Comparison of ENCODE assay signal across 8 mouse cellular contexts in the genomic region with DNA sequence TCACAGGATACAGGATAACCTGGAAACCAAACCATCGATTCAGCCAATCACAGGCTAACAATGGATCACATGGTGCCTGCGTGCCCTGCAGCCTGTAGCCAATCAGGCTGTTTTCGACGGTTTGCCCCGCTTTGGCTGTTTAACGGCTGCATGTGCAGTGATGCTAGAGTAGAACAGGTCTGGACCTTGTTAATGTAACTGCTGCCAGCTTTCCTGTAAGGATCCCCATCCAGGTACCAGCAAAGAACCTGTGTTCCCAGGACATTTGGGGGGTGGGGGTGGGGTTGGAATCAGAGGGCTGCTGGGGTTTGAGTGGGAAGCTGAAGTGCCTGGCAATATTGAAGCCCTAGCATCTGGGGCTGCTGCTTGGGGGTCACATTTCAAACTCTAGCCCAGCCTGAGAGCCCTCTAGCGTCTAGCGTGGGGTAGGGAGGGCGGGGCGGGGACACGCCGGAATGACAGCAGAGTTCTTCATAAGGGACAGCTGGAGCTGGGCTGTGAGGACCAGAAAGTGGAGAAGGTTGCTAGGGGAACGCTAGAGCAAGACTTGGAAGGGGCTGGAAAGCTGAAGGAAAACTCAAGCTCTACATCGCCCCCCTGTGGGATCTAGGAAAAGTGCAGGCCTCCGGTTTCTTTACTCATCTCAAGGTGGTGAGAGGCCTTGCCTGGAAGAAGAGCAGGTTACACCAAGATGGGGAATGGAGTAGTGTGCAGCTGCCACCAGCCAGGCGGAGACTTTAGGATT. TPM values are rescaled to one million over a fixed set of nuclear protein-coding genes. Genes with fewer than 3 reads are reported as not detected.
DNase-seq lines count a peak whose midpoint lies in the region; ATAC-seq lines count a peak whose summit lies in the region.

No protein-coding gene starts in this region.

- no peak overlapping the region for H3K9ac ChIP-seq in forebrain, embryonic 16.5 days (replicated peaks; ENCODE audit: low read depth, low read length)
- no peak overlapping the region for H3K9ac ChIP-seq in intestine, embryonic 14.5 days (ENCODE audit: low read length)
- H3K9ac ChIP-seq in midbrain, embryonic 14.5 days (replicated peaks; ENCODE audit: low read length), result no peak overlapping the region

- peak; percentile 52; the same call in 1 of the 2 replicates for ATAC-seq in forebrain, embryonic 16.5 days
- no peak for ATAC-seq in intestine, embryonic 14.5 days (replicated peaks; ENCODE audit: low FRiP score, low TSS enrichment, low read depth)
- no peak for ATAC-seq in midbrain, embryonic 14.5 days (ENCODE audit: low FRiP score, low TSS enrichment)

- no peaks in the 10 kb centered on the region for H3K36me3 ChIP-seq in forebrain, embryonic 16.5 days (ENCODE audit: control insufficient read depth, insufficient read depth)
- no peaks in the 10 kb centered on the region for H3K36me3 ChIP-seq in intestine, embryonic 14.5 days (ENCODE audit: control insufficient read depth, insufficient read depth, low read length)
- no peaks in the 10 kb centered on the region for H3K36me3 ChIP-seq in midbrain, embryonic 14.5 days (ENCODE audit: control insufficient read depth, insufficient read depth, low read length)

- DNase-seq in heart, adult 11 months, result peak; percentile 76
- no peak for DNase-seq in heart, postnatal 25 days (ENCODE audit: low spot score)
- DNase-seq in cerebellum, adult 11-12 months, result peak; percentile 12
- DNase-seq in intestine, embryonic 14.5 days (ENCODE audit: low spot score), result peak; percentile 80
- peak; percentile 62 to 73 for DNase-seq in left cerebral cortex, postnatal 10 days (ENCODE audit: extremely low spot score in 1 of 2, low spot score in 2 of 2)
- DNase-seq in midbrain, embryonic 14.5 days, result peak; percentile 59
- peak; percentile 43 for DNase-seq in thymus, postnatal 4 days

- no peaks in the 10 kb centered on the region for H3K9me3 ChIP-seq in forebrain, embryonic 16.5 days (ENCODE audit: control insufficient read depth, low read length)
- H3K9me3 ChIP-seq in intestine, embryonic 14.5 days (ENCODE audit: control insufficient read depth, low read length), result no peaks in the 10 kb centered on the region
- H3K9me3 ChIP-seq in midbrain, embryonic 14.5 days (ENCODE audit: control insufficient read depth, low read length), result no peaks in the 10 kb centered on the region

- no peak overlapping the region for H3K27ac ChIP-seq in forebrain, embryonic 16.5 days (ENCODE audit: low read length)
- H3K27ac ChIP-seq in intestine, embryonic 14.5 days (ENCODE audit: low read depth), result no peak overlapping the region
- H3K27ac ChIP-seq in midbrain, embryonic 14.5 days (replicated peaks; ENCODE audit: low read depth, low read length), result no peak overlapping the region

- peak overlapping the region; percentile 20; the same call in 1 of the 2 replicates for H3K4me2 ChIP-seq in forebrain, embryonic 16.5 days (ENCODE audit: low read length)
- no peak overlapping the region for H3K4me2 ChIP-seq in intestine, embryonic 14.5 days (ENCODE audit: low read length)
- peak overlapping the region; percentile 41 for H3K4me2 ChIP-seq in midbrain, embryonic 14.5 days (ENCODE audit: low read length)

- H3K4me3 ChIP-seq in forebrain, embryonic 16.5 days (replicated peaks; ENCODE audit: low read length), result no peak overlapping the region
- no peak overlapping the region for H3K4me3 ChIP-seq in intestine, embryonic 14.5 days (ENCODE audit: low read depth, low read length)
- H3K4me3 ChIP-seq in midbrain, embryonic 14.5 days (replicated peaks; ENCODE audit: low read depth, low read length), result no peak overlapping the region

- intact Hi-C loops in heart, postnatal 25 days (cut with DNase I), result no loop called here
- intact Hi-C loops in left cerebral cortex, postnatal 10 days (cut with DNase I), result no loop called here

- no peaks in the 10 kb centered on the region for H3K27me3 ChIP-seq in forebrain, embryonic 16.5 days (replicated peaks; ENCODE audit: control insufficient read depth, insufficient read depth, low read length)
- H3K27me3 ChIP-seq in intestine, embryonic 14.5 days (replicated peaks; ENCODE audit: control insufficient read depth, insufficient read depth, low read length), result no peaks in the 10 kb centered on the region
- H3K27me3 ChIP-seq in midbrain, embryonic 14.5 days (ENCODE audit: control insufficient read depth, insufficient read depth, low read length), result no peaks in the 10 kb centered on the region

- H3K4me1 ChIP-seq in forebrain, embryonic 16.5 days (replicated peaks; ENCODE audit: control insufficient read depth, insufficient read depth, low read length), result no peaks in the 10 kb centered on the region
- H3K4me1 ChIP-seq in intestine, embryonic 14.5 days (replicated peaks; ENCODE audit: control insufficient read depth, insufficient read depth, low read length), result no peaks in the 10 kb centered on the region
- H3K4me1 ChIP-seq in midbrain, embryonic 14.5 days (ENCODE audit: control insufficient read depth, insufficient read depth, low read length), result no peaks in the 10 kb centered on the region

- WGBS in forebrain, embryonic 16.5 days, result 27% methylated on average over 16 of the region's 16 CpGs
- WGBS in intestine, embryonic 14.5 days, result 27% methylated on average over 16 of the region's 16 CpGs
- WGBS in midbrain, embryonic 14.5 days, result 26% methylated on average over 16 of the region's 16 CpGs

RNA-seq across cellular contexts. Expression of a gene that starts 16.5 kb away (rescaled TPM):
- 10 to 100 TPM; 13.7 to 13.9 TPM for total RNA-seq in heart, postnatal 25 days (2021)
- polyA plus RNA-seq in forebrain, embryonic 16.5 days (2015; fragmentation: Nextera tagmentation; extraction: Ambion mirVana), result 28.6 and 32.1 TPM in 2 replicates
- 35.5 and 39.1 TPM in 2 replicates for polyA plus RNA-seq in intestine, embryonic 14.5 days (2014; fragmentation: Nextera tagmentation; extraction: Ambion mirVana)
- 10 to 100 TPM; 26.2 to 26.8 TPM for total RNA-seq in left cerebral cortex, postnatal 10 days (2021)
- polyA plus RNA-seq in midbrain, embryonic 14.5 days (2014; fragmentation: Nextera tagmentation; extraction: Ambion mirVana), result 23.4 and 31.6 TPM in 2 replicates
